Mouse (Mus musculus) brain, embryonic 14.5 days (tissue): ENCODE measurements around the gene Cdc42ep1.

Experiments
- CTCF ChIP-seq: fragments of 200-500 bp; IDR thresholded peaks from 2 replicates; pipeline ENCODE4 v1.5.1; 2012; ENCODE audit warnings: inconsistent platforms, mild to moderate bottlenecking, moderate library complexity, borderline replicate concordance; ENCODE audit not compliant: insufficient read depth, insufficient read length; ENCODE audit errors: extremely low read depth
- POLR2A ChIP-seq: fragments of 200-500 bp; IDR thresholded peaks from 2 replicates; pipeline ENCODE4 v1.6.1; 2012; ENCODE audit warnings: mild to moderate bottlenecking, inconsistent platforms, borderline replicate concordance; ENCODE audit not compliant: poor library complexity, insufficient read depth, insufficient read length, severe bottlenecking; ENCODE audit errors: extremely low read depth

DNA sequence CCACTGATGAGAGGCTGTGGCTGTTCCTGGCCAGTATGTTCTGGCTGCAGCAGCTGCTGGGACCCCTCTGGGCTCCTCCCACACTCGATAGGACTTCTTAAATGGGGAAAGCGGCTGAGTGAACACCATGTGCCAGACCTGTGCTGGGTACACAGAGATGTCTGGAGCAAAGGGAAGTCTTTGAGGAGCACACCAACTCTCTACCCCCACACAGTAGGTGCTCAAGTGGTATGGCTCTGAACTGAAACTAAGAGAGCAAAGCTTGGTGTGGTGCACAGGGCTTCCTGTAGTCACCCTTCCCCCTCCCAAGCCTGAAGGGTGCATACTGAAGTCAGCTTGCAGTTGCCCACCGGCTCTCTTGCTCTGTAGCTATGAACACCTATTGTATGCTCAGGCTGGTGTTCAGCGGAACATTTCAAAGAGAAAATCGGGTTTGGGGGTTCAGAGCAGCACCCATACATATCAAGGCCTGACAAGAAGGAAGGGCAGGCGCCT is 56.1 kb downstream of the Cdc42ep1 start:
- no peak for TF ChIP-seq POLR2A
- TF ChIP-seq CTCF: no peak
